Mouse (Mus musculus): ENCODE data around the gene Pmel. TPM values are rescaled to one million over a fixed set of nuclear protein-coding genes. Genes with fewer than 3 reads are reported as not detected.
"Not testable (repeated sequence)": the region's sequence is repeated elsewhere in the genome, so short reads cannot be mapped to it uniquely, and the experiment has no call there.

Pmel gene
- polyA plus RNA-seq, 1 experiment from 2014 or later: 1.0 TPM

GRCm38 (mm10) chr10:128705317-128705693 is 1.3 kb downstream of the Pmel start:
- Histone ChIP-seq H3K9me3 (no peaks in the 10 kb centered on the region), H3K27ac (peak overlapping the region; percentile 98; the same call in 1 of the 2 replicates), H3K4me1 (replicated peaks) (peaks cover 20% of the 10 kb centered on the region), H3K36me3 (peaks cover 21% of the 10 kb centered on the region), H3K4me3 (replicated peaks) (peak overlapping the region; percentile 90), H3K4me2 (replicated peaks) (peak overlapping the region; percentile 63), H3K9ac (peak overlapping the region; percentile 50; the same call in 1 of the 2 replicates), H3K27me3 (replicated peaks) (no peaks in the 10 kb centered on the region)
- WGBS: 10% methylated on average over 11 of the region's 11 CpGs
- peak; percentile 56 for ATAC-seq

- H3K27ac ChIP-seq; H3K4me2 ChIP-seq (replicated peaks); H3K4me3 ChIP-seq (replicated peaks); ATAC-seq; H3K36me3 ChIP-seq; H3K4me1 ChIP-seq (replicated peaks); H3K9me3 ChIP-seq; H3K9ac ChIP-seq; H3K27me3 ChIP-seq (replicated peaks): not testable (repeated sequence)
- 92% methylated on average over 7 of the region's 7 CpGs for WGBS
These were observed 7.3 kb downstream of the Pmel start for GRCm38 (mm10) chr10:128711318-128711717.

GRCm38 (mm10) chr10:128715559-128716537 is 11.9 kb downstream of the Pmel start:
- no peaks in the 10 kb centered on the region for H3K9me3 ChIP-seq
- no peak overlapping the region for H3K9ac ChIP-seq
- H3K4me1 ChIP-seq (replicated peaks): no peaks in the 10 kb centered on the region
- H3K4me3 ChIP-seq (replicated peaks): no peak overlapping the region
- H3K4me2 ChIP-seq (replicated peaks): no peak overlapping the region
- H3K36me3 ChIP-seq: no peaks in the 10 kb centered on the region
- ATAC-seq: peak; percentile 62
- H3K27me3 ChIP-seq (replicated peaks): no peaks in the 10 kb centered on the region
- 86% methylated on average over 19 of the region's 19 CpGs for WGBS
- no peak overlapping the region for H3K27ac ChIP-seq

- WGBS: 86% methylated on average over 4 of the region's 4 CpGs
- not testable (repeated sequence) for H3K9me3 ChIP-seq; ATAC-seq; H3K4me1 ChIP-seq (replicated peaks); H3K36me3 ChIP-seq; H3K27ac ChIP-seq; H3K4me3 ChIP-seq (replicated peaks); H3K9ac ChIP-seq; H3K4me2 ChIP-seq (replicated peaks); H3K27me3 ChIP-seq (replicated peaks)
These were observed 21.5 kb downstream of the Pmel start for GRCm38 (mm10) chr10:128725466-128725865.

GRCm38 (mm10) chr10:128728059-128728458 is 24.1 kb downstream of the Pmel start:
- ATAC-seq: no peak
- Histone ChIP-seq H3K4me3 (replicated peaks) (no peak overlapping the region), H3K4me1 (replicated peaks) (no peaks in the 10 kb centered on the region; the same call in 1 of the 2 replicates), H3K4me2 (replicated peaks) (no peak overlapping the region), H3K9ac (no peak overlapping the region), H3K27ac (no peak overlapping the region), H3K9me3 (no peaks in the 10 kb centered on the region), H3K36me3 (no peaks in the 10 kb centered on the region), H3K27me3 (replicated peaks) (no peaks in the 10 kb centered on the region)
- WGBS: 80% methylated on average over 5 of the region's 5 CpGs

- 19% methylated on average over 10 of the region's 10 CpGs for WGBS
- Histone ChIP-seq H3K4me1 (replicated peaks) (no peaks in the 10 kb centered on the region; the same call in 1 of the 2 replicates), H3K27me3 (replicated peaks) (no peaks in the 10 kb centered on the region), H3K9me3 (no peaks in the 10 kb centered on the region), H3K4me2 (replicated peaks) (no peak overlapping the region), H3K27ac (no peak overlapping the region), H3K36me3 (no peaks in the 10 kb centered on the region), H3K4me3 (replicated peaks) (no peak overlapping the region), H3K9ac (no peak overlapping the region)
- ATAC-seq: peak; percentile 74
These were observed 27.0 kb downstream of the Pmel start for GRCm38 (mm10) chr10:128731002-128731433.

GRCm38 (mm10) chr10:128731992-128732391 is 28.0 kb downstream of the Pmel start:
- peak; percentile 50; the same call in 1 of the 2 replicates for ATAC-seq
- Histone ChIP-seq H3K9me3 (no peaks in the 10 kb centered on the region), H3K4me3 (replicated peaks) (no peak overlapping the region), H3K9ac (no peak overlapping the region), H3K36me3 (no peaks in the 10 kb centered on the region), H3K27ac (no peak overlapping the region), H3K4me1 (replicated peaks) (no peaks in the 10 kb centered on the region; the same call in 1 of the 2 replicates), H3K4me2 (replicated peaks) (no peak overlapping the region), H3K27me3 (replicated peaks) (no peaks in the 10 kb centered on the region)

- ATAC-seq: peak; percentile 75
- Histone ChIP-seq H3K9ac (peak overlapping the region; percentile 20; the same call in 1 of the 2 replicates), H3K9me3 (no peaks in the 10 kb centered on the region), H3K36me3 (no peaks in the 10 kb centered on the region), H3K27ac (no peak overlapping the region), H3K4me1 (replicated peaks) (peaks cover 6% of the 10 kb centered on the region; the same call in 1 of the 2 replicates), H3K27me3 (replicated peaks) (no peaks in the 10 kb centered on the region), H3K4me3 (replicated peaks) (no peak overlapping the region), H3K4me2 (replicated peaks) (peak overlapping the region; percentile 56)
- WGBS: 4% methylated on average over 15 of the region's 15 CpGs
These were observed 33.4 kb downstream of the Pmel start for GRCm38 (mm10) chr10:128737435-128737834.

GRCm38 (mm10) chr10:128740296-128740695 is 36.3 kb downstream of the Pmel start:
- H3K9ac ChIP-seq: no peak overlapping the region
- H3K4me3 ChIP-seq (replicated peaks): no peak overlapping the region
- H3K27ac ChIP-seq: no peak overlapping the region
- 60% methylated on average over 2 of the region's 2 CpGs for WGBS
- peaks cover 23% of the 10 kb centered on the region for H3K4me1 ChIP-seq (replicated peaks)
- H3K36me3 ChIP-seq: no peaks in the 10 kb centered on the region
- no peak for ATAC-seq
- H3K27me3 ChIP-seq (replicated peaks): no peaks in the 10 kb centered on the region
- no peaks in the 10 kb centered on the region for H3K9me3 ChIP-seq
- no peak overlapping the region for H3K4me2 ChIP-seq (replicated peaks)

GRCm38 (mm10) chr10:128742616-128743015 is 38.6 kb downstream of the Pmel start:
- Histone ChIP-seq H3K4me3 (replicated peaks) (no peak overlapping the region), H3K36me3 (no peaks in the 10 kb centered on the region), H3K9ac (no peak overlapping the region), H3K9me3 (no peaks in the 10 kb centered on the region), H3K4me1 (replicated peaks) (peaks cover 21% of the 10 kb centered on the region), H3K27ac (no peak overlapping the region), H3K4me2 (replicated peaks) (peak overlapping the region; percentile 90), H3K27me3 (replicated peaks) (no peaks in the 10 kb centered on the region)
- no peak for ATAC-seq
- whole genome bisulfite sequencing: 37% methylated on average over 4 of the region's 4 CpGs

- peaks cover 21% of the 10 kb centered on the region for H3K4me1 ChIP-seq (replicated peaks)
- H3K4me2 ChIP-seq (replicated peaks): peak overlapping the region; percentile 90
- no peaks in the 10 kb centered on the region for H3K9me3 ChIP-seq
- 8% methylated on average over 7 of the region's 7 CpGs for WGBS
- no peaks in the 10 kb centered on the region for H3K36me3 ChIP-seq
- H3K27ac ChIP-seq: peak overlapping the region; percentile 52; the same call in 1 of the 2 replicates
- no peaks in the 10 kb centered on the region for H3K27me3 ChIP-seq (replicated peaks)
- ATAC-seq: no peak
- H3K4me3 ChIP-seq (replicated peaks): peak overlapping the region; percentile 67
- H3K9ac ChIP-seq: peak overlapping the region; percentile 75
These were observed 39.2 kb downstream of the Pmel start for GRCm38 (mm10) chr10:128743235-128743634.

GRCm38 (mm10) chr10:128743791-128744191 is 39.8 kb downstream of the Pmel start:
- Histone ChIP-seq H3K9ac (peak overlapping the region; percentile 75), H3K36me3 (no peaks in the 10 kb centered on the region), H3K4me3 (replicated peaks) (peak overlapping the region; percentile 67), H3K27ac (peak overlapping the region; percentile 52), H3K4me2 (replicated peaks) (peak overlapping the region; percentile 90), H3K27me3 (replicated peaks) (no peaks in the 10 kb centered on the region), H3K4me1 (replicated peaks) (peaks cover 21% of the 10 kb centered on the region), H3K9me3 (no peaks in the 10 kb centered on the region)
- under 1% methylated on average over 33 of the region's 37 CpGs for WGBS
- ATAC-seq: peak; percentile 32
